Mouse (Mus musculus): ENCODE results near the gene Dennd1a. TPM values are rescaled to one million over a fixed set of nuclear protein-coding genes. Genes with fewer than 3 reads are reported as not detected.

Dennd1a gene
- total RNA-seq (2021) = 10 to 100 TPM; 74.5 to 76.5 TPM

DNA sequence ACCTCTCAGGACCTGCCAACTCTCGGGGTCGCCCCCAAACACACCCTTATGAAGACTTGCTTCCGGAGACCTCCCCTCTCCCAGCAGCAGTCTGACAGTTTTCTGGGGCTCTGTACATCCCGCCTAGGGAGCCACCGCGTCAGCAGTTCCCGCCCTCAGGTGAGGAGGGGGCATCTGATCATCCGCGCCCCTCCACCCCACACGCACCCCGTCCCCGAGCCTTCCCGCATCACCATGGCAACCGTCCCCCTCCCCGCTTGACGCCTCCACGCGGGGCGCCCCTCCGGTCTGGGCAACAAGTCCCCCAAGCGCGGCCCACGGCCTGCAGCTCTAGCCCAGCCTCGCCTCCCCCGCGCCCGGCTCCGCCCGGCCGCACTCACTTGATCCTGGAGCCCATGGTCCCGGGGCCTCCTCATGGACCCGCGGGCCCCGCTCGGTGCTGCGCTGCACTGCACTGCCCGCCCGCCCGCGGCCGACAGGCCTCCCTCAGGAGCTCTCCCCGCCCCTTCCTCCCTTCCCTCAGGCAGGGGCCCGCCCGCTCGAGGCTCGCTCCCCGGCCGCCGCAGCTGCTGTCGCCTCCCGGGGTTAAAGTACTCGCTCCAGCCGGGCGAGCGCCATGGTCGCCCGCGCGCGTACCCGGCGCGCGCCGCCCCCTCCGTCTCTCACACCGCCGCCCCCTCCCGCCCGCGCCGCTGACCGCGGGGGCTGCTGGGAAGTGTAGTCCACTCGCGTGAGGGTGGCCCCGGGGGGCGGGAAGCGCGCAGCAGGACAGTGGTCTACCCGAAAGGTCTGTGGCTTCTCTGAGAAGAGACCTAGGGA lies at the start of gene Dennd1a:
Gene Dennd1a, minus strand, starts transcription at position 658 of the 819 bp plus-strand sequence.
- intact Hi-C loops (cut with DNase I) = loop anchor here (5.0 kb wide), 1 partner anchor 50 kb away; the partner anchor contains the start of gene Lhx2
- DNase-seq (ENCODE audit: low spot score in 2 of 2) = peak; percentile 85 to 87

DNA sequence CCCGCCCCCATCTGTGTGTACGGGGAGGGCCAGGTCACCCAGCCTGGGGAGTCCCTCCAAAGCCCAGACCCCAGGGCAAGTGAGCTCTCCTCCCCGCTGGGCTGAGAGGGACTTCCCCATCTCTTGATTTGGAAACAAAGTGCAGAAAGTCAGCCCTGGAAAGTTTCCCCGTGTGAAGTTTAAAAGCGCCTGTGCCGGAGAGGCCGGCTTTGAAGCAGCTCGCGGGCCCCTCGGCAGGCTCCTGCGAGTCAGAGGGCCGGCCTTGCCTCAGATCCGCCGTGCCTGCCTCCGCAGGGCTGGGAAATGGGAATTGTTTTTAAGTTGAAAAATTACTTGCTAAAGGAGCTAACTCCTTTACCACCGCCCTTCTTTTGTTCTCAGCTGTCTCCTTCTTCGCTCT lies 49.4 kb upstream of the Dennd1a start:
- intact Hi-C loops (cut with DNase I) = loop anchor here (5.0 kb wide), 1 partner anchor 49 kb away; the partner anchor contains the start of gene Dennd1a

DNA sequence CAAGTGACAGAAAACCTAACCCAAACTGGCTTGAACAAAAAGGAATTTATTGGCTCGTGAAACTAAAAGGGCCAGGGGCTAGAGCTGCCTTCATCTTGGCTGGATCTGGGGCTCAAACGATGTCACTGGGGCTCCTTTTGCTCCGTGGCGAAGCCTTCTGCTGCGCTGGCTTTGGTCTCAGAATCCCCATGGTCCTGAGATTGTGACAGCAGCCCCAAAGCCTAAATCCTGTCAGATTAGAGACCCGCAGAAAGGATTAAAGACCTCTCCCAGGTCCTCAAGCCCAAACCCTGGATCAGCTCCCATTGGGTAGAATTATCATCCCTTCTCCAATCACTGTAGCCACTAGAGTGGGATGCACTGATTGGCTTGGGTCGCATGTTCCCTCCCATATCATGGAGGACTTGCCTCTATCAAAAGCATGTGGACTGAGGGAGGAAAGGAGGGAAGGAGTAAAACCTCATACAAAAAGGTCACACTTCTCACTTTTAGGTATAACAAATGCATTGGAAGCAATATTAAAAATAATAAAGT lies 46.5 kb upstream of the Dennd1a start:
- no peak for DNase-seq (ENCODE audit: low spot score in 2 of 2)
- intact Hi-C loops (cut with DNase I) = no loop called here

More for the DNA sequence above, 49.4 kb upstream of the Dennd1a start:
- no peak for DNase-seq (ENCODE audit: low spot score in 2 of 2)

DNA sequence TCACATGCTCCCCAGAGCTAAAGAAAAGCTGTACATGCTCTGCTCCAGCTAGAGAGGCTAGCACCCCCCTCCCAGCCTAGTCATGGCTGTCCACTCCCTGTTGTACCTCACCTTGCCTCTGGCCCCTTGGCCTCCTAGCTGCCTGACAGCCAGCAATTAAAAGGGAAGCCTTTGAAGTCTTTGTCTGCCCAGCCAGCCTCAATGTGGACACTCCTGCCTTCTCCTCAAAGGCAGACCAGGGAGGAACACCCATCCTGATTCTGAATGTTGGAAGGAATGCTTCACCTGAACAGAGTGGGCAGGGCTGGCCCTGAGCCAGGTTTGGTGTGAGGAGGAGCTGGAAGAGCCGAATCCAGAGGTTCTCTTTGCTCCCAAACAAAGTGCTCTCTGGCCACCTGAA lies 39.5 kb upstream of the Dennd1a start:
- DNase-seq (ENCODE audit: low spot score in 2 of 2) = no peak
- intact Hi-C loops (cut with DNase I) = no loop called here

DNA sequence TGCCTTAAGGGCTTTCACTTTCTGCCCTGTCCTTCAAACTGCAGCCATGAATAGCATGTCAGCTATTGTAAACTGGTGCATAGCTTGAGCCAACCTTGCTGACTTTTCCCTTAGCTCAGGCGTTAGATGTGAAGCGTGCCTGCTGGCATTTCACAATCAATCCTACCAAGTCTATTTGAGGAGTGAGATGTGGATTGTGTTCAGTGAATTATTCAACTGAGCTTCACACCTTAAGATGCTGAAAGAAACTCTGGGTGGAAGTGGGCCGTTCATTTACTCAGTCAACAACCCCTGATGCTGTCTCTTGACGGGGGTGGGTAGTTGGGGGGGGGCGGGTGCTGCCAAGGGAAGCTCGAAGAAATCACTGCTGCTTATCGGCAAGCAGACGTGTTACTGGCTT lies 36.2 kb upstream of the Dennd1a start:
- no peak for DNase-seq (ENCODE audit: low spot score in 2 of 2)

DNA sequence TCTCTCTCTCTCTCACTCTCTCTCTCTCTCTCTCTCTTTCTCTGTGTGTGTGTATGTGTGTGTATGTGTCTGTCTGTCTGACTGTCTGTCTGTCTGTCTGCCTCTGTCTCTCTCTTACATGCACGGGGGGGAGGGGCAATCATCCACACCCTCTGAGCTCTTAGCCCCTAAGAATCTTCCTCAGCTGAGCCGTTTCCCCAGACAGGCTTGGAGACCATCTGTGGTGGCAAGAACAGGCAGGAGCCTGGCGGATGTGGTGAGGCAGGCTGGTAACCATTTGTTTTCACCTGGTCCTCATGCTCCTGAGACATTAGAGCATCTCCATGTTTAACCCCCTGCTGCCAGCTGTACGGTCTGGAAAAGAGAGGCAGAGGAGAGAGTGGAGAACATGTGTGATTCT lies 33.7 kb upstream of the Dennd1a start:
- DNase-seq (ENCODE audit: low spot score in 2 of 2) = no peak
- intact Hi-C loops (cut with DNase I) = no loop called here

More for the DNA sequence above, 36.2 kb upstream of the Dennd1a start:
- intact Hi-C loops (cut with DNase I) = no loop called here

DNA sequence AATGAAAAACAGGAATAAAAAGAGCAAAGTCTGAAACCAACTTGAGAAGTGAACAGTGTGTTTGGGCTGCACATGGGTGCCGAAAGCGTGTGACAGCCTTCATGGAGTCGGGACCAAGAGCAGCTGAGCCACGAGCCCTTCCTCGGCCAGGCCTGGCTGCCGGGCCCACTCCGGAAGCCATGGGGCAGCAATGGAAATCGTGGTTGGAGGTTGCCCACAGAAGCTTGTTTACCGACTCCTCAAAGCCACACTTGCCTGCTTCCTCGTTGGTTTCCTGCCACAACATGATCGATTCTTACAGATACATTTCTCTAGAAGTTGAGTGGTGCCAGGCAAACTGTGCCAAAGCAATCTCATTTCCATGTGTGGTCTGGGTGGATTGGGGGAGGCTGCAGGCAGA lies 31.9 kb upstream of the Dennd1a start:
- intact Hi-C loops (cut with DNase I) = no loop called here
- DNase-seq (ENCODE audit: low spot score in 2 of 2) = no peak

DNA sequence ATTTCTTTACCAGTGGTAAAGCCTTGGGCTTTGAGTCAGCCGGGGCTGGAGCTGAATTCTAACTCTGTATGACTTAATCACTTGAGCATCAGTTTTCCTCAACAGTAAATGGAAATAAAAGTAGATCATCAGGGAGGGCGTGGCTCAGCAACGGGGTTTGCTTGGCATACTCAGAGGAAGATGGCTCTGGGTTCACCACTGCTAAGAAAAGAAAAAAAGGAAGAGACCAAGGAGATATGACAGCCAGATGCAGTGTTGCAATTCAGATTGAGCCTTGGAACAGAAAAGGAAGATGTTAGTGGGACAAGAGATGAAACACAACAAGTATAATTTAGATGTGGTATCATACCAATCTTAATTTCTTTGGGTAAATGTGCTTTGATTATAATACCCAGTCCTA lies 26.2 kb upstream of the Dennd1a start:
- DNase-seq (ENCODE audit: low spot score in 2 of 2) = no peak
- intact Hi-C loops (cut with DNase I) = no loop called here

DNA sequence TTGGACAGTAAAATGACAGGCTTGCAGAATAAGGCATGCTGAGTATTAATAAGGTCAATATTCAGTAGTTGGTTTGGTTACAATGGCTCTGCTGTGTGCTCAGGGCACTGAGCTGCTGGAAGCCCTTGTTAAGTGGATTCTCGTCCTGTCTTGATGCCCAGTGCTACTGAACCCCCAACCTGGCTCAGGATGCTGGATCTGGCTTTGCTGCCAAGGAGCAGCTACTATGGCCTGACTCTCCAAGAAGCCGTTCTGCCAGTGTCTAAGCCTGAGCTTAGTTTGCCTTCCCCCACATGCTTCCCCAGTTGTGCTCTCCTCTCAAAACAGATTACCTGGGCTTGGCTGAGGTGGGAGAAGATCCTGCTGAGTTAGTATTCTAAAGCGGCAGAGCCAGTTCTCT lies 25.7 kb upstream of the Dennd1a start:
- intact Hi-C loops (cut with DNase I) = no loop called here
- DNase-seq (ENCODE audit: low spot score in 2 of 2) = no peak

DNA sequence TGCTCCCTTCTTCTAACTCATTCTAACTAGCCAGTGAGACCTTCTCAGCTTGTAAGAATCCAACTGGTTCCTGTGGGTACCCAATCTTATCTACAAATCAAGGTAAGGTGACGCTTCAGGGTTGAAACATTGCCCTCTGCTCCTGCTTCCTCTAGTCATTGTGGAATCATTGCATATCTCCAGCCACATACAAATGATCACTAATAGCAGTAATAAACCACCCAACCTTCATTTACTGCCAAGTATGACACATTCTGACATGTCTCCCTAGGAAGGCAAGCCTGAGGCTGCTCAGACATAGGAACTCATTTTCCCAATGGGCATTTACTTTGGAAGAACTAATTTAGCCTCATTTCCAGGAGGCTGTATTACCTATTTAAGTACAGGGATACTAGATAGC lies 18.0 kb upstream of the Dennd1a start:
- intact Hi-C loops (cut with DNase I) = no loop called here
- no peak for DNase-seq (ENCODE audit: low spot score in 2 of 2)

DNA sequence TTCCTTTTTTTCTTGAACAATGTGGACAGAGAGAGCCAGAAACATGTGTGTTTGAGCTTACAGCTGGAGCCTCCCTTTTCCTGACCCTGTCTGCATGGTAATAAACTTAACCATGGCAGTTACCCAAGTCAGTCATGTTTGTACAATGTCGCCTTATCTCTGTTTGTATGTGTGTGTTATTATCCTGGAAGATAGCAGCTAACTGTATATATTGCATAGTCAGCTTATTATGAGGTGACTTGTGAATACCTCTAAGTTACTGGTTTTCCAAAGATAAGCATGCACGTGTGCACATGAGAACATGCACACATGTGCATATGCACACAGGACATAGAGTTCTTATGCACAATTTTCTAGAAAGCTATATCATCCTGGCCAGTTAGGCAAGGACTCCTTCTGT lies 13.8 kb upstream of the Dennd1a start:
- no peak for DNase-seq (ENCODE audit: low spot score in 2 of 2)
- intact Hi-C loops (cut with DNase I) = no loop called here

DNA sequence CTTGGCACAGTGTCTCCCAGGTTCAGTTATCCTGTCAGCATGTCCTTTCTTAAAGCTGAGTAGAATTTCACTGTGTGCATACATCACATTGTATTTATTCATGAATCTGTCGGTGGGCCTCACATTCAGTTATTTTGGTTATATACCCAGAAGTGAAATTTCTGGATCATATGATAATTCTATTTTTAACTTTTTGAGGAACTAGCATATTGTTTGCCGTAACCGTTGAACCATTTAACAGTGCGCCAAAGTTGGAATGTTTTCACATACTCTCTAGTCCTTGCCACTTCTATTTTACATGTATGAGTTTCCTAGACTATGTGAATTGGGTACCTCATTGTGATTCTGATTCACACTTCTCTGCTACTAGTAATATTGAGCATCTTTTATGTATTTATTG lies 8.7 kb upstream of the Dennd1a start:
- intact Hi-C loops (cut with DNase I) = no loop called here
- DNase-seq (ENCODE audit: low spot score in 2 of 2) = no peak

DNA sequence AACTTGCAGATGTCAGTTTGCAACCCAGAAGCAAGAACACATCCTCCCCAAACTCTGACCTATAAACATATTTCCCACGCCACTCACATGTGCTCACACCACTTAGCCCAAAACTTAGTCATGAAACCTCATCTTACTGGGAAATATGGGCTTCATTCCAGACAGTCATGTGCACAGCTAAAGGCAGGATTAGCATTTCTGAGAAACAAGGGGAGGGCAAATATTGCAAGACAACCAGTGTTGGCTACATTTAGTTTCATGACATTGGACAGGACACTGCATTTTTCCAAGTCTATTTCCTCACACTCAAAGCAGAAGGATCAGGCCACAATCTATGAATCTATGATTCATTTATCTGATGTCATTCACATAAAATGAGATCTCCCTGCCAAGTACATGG lies 4.3 kb upstream of the Dennd1a start:
- intact Hi-C loops (cut with DNase I) = no loop called here
- no peak for DNase-seq (ENCODE audit: low spot score in 2 of 2)

DNA sequence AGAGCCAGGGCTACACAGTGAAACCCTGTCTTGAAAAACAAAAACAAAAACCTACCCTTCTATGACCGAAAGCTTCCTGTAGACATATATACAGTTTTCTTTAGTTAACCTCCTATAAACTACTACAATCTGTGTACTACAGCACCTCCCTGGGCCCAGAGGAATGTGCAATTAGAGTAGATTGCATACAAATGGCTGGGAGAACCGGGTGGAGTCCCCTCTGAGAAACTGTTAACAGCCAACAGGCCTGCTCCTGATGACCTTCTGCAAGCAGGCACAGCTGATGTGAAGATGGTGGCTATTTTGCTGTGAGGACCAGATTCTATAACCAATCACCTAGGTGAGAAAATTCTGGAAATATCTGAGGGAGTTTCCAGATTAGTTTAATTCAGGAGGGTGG lies 1.0 kb upstream of the Dennd1a start:
- intact Hi-C loops (cut with DNase I) = loop anchor here (5.0 kb wide), 1 partner anchor 49 kb away; the partner anchor contains the start of gene Lhx2
- DNase-seq (ENCODE audit: low spot score in 2 of 2) = no peak

DNA sequence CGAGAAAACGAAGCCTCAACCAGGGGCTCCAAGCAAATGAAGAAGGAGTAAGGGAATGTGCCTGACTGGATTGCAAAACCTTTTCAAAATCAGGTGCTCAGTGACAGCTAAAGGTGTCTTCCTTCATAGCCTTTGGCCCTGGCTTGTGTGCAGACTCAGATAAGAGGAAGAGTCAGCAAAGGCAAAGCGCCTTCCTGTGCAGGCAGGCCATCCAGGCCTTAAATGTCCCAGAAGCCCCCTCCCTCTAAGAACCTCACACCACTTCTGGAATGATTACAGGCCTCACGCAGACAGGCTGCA lies 807 bp downstream of the Dennd1a start:
- DNase-seq (ENCODE audit: low spot score in 2 of 2) = no peak
- intact Hi-C loops (cut with DNase I) = loop anchor here (5.0 kb wide), 1 partner anchor 51 kb away; the partner anchor contains the start of gene Lhx2

DNA sequence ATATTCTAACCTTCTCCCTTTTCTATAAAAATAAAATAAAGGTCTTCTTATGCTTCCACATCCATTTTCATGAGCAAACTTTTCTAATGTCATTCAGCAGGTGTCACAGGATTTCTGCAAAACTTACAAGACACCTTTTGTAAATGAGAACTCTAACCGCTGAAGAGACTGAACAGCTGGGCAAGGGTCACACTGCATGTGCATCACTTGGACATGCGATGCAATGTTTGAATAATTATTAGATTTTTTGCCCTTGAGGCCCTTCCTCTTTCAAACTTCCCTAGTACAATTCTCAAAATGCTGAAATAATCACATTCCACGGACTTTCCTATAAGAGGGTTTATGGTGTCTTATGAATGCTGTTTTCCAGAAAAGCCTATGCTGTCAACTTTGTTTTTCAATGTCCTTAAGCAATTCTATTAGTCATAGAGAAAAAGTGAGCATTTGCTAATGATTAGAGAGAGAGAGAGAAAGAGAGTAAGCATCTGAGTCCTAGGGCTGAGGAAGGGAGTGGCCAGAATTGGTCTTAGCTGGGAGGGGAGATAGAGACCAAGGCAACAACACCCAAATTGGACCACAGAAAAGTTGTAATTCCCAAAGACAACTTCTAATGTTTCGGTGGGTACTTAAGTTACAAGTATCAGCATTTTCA lies 1.3 kb downstream of the Dennd1a start:
- intact Hi-C loops (cut with DNase I) = loop anchor here (5.0 kb wide), 1 partner anchor 51 kb away; the partner anchor contains the start of gene Lhx2
- DNase-seq (ENCODE audit: low spot score in 2 of 2) = no peak

DNA sequence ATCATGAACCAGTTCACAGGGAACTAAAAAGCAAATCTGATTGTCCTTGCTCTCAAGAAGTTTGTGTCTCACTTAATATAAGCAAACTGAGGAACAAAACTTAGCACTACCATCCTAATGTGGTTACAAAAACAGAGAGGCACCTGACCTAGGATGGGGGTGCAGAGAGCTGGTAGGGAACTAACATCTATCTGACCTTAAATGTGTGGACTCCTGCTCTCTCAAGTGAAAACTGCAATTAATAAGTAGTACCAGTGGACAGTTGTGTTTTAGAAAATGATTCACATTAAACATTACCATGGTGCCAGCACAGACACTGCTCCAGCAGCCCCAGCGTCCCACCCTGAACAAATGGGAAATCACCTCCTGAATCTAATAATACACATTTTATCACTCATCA lies 3.2 kb downstream of the Dennd1a start:
- intact Hi-C loops (cut with DNase I) = no loop called here
- DNase-seq (ENCODE audit: low spot score in 2 of 2) = no peak

DNA sequence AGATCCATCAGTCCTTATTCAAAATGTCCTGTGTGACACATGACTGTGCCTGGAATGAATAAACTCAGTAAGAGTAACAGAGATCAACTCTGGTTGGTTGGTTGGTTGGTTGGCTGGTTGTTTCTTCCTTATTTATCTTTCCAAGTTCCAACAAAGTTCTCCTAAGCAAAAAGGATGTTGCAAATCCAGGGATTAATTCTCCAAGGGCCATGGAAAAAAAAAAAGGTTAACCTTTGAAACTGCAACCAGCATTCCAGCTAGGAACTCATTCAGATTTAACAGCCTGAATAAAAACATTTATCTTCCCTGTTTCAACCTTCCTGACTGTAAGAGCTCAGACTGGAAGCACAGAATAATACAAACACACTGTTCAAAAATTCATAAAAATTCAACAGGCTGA lies 6.8 kb downstream of the Dennd1a start:
- DNase-seq (ENCODE audit: low spot score in 2 of 2) = no peak
- intact Hi-C loops (cut with DNase I) = no loop called here

DNA sequence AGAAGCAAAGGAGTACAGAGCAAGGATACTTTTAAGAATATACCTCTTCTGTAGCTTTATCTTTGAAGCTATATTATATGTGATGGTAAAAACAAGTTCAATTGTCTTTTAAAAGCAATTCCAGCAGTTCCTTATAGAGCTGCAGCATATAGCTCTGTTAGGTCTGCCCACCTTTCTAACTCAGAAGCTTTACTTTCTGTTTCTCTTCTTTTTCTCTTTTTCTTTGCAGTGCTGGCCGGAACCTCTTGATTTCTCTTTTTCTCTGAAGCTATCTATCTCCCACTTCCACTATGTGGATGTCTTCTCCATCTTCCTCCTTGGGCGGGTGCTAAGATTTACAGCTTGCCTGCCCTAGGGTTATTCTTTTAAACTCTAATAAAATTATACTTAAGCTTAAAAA lies 12.2 kb downstream of the Dennd1a start:
- intact Hi-C loops (cut with DNase I) = no loop called here
- no peak for DNase-seq (ENCODE audit: low spot score in 2 of 2)

DNA sequence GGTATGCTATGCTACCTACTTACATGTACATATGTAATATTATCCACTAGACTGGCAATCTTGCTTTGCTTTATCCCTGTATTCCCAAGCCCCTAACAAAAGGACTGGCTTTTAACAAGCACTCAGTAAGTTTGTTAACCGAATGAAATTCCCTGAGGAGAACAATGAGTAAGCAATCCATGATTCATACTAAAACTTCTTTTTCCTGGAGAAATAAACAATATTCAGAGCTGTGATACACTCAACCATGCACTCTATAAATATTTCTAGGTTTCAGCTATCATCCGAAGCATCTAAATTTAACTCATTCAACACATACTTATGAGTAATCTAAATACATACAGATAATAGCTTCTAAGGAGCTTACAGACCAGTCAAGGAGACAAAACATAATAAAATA lies 23.5 kb downstream of the Dennd1a start:
- intact Hi-C loops (cut with DNase I) = no loop called here
- no peak for DNase-seq (ENCODE audit: low spot score in 2 of 2)

DNA sequence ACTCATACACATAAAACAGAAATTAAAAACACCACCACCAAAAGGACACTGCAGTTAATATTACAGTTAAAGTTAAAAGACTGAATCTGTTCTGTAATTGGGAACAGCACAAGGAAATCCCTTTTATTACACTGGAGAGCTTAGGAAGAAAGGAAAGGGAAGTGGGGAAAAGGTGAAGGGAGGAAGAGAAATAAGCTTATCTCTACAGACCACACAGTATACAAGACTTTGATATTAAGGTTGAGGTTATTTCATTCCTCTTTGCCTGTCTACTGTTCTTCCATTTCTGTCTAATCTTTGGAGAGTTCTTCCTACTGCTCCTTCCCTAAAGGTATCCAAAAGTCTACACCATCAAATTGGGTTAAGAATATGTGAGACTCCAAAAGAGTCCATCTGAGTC lies 28.1 kb downstream of the Dennd1a start:
- no peak for DNase-seq (ENCODE audit: low spot score in 2 of 2)
- intact Hi-C loops (cut with DNase I) = no loop called here

Data from left cerebral cortex, postnatal 36 days (tissue).